Mouse (Mus musculus) liver, embryonic 14.5 days (tissue): ENCODE results near the gene Morn1.

Experiments
- CTCF ChIP-seq: IDR thresholded peaks from 2 replicates; pipeline ENCODE4 v1.5.1; 2016; ENCODE audit warnings: antibody characterized with exemption, low read depth, control low read depth
- EP300 ChIP-seq: IDR thresholded peaks from 2 replicates; pipeline ENCODE4 v1.6.1; 2016; ENCODE audit warnings: antibody characterized with exemption, low read depth

DNA sequence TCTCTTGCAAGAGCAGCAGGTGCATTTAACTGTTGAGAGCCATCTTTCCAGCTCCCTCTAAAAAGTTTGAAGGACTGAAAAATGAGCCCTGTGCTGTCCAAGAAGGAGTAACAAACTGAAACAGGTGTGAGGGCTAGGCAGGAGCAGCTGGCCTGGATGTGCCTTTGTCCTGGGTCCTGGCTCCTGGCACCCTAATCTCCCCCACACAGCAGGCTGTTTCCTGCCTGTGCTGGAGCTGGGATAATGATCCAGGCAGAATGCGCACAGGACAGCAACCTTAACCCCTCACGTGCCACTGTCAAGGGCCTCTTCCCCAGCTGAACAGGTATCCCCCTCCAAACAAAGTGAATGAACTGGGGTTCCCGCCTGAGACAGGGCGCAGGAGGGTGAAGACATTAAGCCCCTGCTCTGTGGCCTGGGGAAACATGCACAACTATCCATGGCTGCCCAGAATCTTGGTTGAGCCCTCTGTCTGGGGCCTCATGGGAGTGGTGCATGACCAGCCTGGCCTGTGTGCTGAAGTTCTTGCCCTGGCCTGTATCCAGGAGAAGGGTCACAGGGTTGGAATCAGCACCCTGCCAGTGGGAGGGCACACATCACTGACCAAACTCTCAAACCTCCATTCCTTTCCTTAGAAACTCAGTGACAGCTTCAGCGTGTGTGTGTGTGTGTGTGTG lies 49.7 kb downstream of the Morn1 start:
- no peak for TF ChIP-seq CTCF
- TF ChIP-seq EP300 = no peak
